Mouse (Mus musculus) embryo, embryonic 11 days (tissue): ENCODE measurements around the gene Pigm.
A peak's percentile ranks its signal among the peaks of the same experiment; 100 is the strongest.

Source experiments
- DNase-seq: peaks from one replicate; pipeline ENCODE4 v3.0.0-alpha.2; 2015

Pigm gene

DNA sequence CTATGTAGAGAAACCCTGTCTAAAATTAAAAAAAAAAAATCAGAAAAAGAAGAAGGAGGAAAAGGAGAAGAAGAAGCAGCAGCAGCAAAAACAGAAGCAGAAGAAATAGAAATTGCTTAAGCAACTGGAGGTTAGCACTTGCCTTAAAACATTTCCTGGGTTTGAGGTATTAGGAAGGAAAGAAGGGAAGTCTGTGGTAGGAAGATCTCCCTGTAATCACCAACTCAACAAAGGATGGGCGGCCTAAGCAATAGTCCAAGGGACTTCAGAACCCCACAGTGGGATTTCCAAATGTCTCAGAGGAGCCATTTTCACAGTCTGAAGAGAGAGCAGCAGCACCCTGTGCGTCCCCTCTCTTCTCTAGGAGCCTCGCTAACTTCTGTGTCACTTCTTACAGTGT lies 23.9 kb upstream of the Pigm start:
- DNase-seq, result no peak

DNA sequence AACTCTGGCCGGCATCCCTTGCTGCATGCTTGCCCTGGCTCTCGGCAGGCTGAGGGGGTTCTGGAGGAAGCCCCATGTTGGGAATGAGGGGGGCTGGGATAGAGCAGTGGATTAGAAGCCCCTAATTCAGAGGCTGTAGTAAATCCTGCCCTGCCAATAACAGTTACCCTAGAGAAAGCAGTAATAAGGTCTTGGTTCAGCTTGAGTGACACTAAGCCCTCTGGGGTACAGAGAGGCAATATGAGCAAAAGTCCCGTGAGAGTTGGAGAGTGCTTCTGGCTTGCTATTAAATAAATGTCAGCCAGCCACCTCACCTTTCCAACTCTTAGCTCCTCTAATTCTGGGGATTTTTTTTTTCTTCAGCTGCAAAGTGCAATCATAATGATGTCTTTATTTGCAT lies 21.0 kb upstream of the Pigm start:
- no peak for DNase-seq

DNA sequence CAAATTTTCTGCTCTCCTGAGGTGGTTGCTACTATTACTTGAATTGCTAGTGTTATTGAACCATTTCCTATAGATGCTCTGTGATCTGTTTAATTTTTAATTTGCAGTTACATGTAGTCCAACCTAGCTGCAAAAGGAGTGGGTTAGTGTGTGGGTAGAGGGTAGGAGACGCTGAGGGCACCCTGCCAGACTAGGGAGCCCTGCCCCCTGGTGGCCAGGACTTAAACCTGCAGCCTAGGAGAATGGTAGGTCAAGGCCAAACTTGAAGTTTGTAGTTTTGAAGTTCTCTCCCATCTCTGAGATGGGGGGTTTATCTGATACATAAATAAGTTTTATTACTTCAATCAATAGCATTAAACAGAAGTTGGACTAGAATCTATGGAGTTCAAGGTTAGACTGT lies 18.8 kb upstream of the Pigm start:
- DNase-seq, result peak; percentile 70

GRCm38 (mm10) chr1:172358341-172358740 lies 18.0 kb upstream of the Pigm start:
- no peak for DNase-seq

DNA sequence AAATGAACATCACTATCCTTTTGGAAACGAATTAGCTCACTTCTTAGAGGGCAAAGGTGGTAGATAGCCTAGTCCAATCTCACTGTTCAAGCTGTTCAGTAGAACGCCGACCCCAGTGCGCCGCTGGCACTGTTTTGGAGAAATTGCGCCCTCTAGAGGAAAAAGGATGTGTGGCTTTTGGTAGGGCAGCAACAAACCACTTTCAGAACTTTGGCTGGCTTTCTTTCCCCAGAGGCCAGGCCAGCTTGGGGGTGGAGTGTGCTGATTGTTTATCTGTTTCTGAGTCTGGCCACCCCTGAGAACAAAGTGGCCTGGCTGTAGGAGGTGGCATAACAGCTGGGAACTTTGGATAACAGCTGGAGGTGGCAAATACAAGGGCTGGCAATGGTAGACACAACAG lies 11.7 kb upstream of the Pigm start:
- DNase-seq, result peak; percentile 85

GRCm38 (mm10) chr1:172368768-172369418 lies 7.5 kb upstream of the Pigm start:
- DNase-seq, result peak; percentile 83

DNA sequence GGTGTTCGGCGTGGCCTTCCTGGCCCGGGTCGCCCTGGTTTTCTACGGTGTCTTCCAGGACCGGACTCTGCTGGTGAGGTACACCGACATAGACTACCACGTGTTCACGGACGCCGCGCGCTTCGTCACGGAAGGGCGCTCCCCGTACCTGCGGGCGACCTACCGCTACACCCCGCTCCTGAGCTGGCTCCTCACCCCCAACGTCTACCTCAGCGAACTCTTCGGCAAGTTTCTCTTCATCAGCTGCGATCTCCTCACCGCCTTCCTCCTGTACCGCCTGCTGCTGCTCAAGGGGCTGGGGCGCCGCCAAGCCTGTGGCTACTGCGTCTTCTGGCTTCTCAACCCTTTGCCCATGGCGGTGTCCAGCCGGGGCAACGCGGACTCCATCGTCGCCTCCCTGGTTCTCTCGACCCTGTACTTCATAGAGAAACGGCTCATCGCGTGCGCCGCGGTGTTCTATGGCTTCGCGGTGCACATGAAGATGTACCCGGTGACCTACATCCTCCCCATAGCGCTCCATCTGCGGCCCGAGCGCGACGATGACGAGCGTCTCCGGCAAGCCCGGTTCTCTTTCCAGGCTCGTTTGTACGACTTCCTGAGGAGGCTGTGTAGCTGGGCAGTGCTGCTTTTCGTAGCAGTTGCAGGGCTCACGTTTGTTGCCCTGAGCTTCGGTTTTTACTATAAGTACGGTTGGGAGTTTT lies 562 bp downstream of the Pigm start:
- peak; percentile 17 for DNase-seq

GRCm38 (mm10) chr1:172380066-172380465 lies 3.7 kb downstream of the Pigm start:
- DNase-seq, result no peak

- no peak for DNase-seq
Measured at GRCm38 (mm10) chr1:172382090-172382489, 5.7 kb downstream of the Pigm start.

DNA sequence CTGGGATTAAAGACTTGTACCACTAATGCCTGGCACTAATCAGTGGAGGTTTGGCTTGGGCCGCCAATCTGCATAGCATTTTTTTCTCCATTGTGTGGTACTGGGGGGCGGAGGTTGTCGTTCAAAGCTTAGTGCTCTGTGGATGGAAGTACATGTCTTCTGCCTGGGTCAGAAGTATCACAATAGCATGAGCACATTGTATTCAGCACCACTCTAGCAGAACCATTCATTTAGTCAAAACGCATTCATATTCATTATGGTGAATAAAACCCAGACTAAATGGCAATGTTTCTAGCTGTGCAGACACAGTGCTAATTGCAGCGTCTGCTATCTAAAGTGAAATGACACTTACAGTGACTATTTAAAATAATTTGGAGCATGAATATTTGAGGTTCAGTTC lies 10.9 kb downstream of the Pigm start:
- no peak for DNase-seq

DNA sequence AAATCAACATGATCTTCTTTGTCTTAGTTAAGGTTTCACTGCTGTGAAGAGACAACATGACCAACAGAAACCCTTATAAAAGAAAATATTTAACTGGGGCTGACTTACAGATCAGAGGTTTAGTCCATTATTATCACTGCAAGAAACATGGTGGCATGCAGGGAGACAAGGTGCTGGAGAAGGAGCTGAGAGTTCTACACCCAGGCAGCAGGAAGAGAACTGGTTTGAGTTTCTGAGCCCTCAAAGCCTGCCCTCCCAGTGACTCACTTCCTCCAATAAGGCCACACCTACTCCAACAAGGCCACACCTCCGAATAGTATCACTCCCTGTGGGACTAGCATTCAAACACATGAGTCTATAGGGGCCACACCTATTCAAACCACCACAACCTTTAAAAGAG lies 14.4 kb downstream of the Pigm start:
- DNase-seq, result no peak

DNA sequence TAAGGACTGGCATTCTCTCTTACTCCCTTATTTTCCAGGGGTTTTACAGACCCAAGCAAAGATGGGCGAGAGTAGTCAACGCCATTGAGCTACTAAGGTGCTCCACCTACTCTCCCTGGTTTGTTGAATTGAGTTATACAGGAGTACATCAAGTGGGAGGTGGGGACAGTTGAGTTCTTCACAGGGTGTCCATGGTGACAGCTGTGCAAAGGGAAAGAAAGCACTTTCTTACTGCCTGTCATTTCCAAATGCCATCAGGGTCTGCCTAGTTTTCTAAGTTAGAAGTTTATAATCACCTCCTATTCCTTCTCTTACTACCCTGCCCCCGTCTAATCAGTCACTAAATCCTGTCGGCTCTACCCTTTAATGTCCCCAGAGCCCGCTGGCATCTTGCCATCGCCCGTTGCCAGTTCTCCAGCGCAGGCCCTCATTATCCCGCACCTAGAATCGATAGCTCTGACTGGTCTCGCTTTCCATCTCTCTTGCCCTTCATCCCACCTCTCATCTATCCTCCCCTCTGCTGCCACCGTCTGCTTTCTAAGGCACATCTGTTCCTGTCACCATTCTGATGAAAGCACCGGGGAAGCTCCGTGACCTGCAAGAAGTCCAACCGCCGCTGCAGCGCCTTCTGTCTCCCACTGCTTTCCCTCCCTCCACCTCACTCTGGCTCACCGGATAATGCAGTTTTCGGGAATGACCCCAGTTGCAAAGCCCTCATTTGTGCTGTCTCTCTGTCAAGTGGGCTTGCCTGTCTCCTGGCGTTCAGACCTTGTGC lies 15.6 kb downstream of the Pigm start:
- peak; percentile 26 for DNase-seq

DNA sequence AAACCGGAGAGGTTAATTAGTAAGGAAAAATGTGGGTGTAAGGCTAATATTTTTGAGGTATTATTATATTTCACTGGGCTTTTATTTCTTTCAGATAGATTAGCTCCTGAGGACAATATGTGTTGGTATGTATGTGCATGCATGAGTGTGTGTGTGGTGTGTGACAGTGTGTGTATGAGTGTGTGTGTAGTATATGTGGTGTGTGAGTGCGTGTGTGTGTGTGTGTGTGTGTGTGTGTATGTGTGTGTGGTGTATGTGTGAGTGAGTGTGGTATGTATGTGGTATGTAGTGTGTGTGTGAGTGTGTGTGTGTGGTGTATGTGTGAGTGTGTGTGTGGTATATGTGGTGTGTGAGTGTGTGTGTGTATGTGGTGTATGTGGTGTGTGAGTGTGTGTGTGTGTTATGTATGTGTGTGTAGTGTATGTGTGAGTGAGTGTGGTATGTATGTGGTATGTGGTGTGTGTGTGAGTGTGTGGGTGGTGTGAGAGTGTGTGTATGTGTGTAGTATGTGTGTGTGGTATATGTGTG lies 16.4 kb downstream of the Pigm start:
- DNase-seq, result no peak

DNA sequence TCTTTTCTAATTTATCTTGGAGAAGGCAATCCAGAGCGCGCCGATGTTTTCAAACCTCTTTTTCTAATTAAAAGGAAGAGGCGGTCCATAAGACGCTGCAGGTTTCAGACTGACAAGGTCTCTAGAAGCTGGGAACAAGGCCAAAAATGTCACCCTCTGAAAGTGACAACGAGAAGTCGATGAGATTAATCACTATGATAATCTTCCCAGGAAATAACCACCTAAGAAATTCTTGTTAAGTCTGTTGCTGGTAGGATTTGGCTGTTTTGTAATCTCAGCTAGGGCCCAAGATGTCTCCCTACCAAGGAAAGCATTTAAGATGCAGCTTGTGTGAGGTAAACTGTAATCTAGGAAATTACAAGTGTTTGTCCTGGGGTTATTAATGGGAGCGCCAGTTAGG lies 17.4 kb downstream of the Pigm start:
- DNase-seq, result no peak

DNA sequence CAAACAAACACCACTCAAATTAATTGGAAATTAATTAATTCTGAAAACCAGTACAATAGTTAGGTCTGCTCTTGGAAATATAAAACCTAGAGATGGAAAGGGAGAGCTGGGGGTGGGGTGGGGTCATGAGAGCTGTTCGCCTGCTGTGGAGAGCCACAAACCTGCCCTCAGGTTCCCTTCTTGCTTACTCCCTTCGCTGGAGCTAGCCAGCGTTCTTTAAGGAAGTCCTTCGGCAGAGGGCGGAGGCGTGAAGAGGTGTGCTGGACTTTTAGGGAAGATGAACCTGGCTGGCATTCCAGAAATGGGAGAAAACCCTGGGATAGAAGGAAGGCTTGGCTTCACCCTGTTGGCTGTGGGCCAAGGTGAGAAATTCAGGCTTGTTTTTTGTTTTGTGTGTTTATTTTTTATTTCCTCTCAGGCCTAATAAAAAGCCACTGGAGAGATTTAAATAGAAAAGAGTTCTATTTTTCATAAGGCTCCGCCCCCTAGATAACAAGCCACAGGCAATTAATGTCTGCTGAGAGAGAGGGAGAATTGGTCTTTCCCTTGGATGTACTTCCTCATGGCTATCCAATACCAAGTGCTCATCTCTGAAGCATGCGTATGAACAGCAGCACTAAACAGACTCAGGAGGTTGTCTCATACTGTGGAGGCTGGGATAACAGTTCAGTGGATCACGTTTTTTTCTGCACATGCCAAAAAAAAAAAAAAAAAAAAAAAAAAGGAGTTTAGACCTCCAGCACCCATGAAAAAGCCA lies 20.8 kb downstream of the Pigm start:
- DNase-seq, result no peak

DNA sequence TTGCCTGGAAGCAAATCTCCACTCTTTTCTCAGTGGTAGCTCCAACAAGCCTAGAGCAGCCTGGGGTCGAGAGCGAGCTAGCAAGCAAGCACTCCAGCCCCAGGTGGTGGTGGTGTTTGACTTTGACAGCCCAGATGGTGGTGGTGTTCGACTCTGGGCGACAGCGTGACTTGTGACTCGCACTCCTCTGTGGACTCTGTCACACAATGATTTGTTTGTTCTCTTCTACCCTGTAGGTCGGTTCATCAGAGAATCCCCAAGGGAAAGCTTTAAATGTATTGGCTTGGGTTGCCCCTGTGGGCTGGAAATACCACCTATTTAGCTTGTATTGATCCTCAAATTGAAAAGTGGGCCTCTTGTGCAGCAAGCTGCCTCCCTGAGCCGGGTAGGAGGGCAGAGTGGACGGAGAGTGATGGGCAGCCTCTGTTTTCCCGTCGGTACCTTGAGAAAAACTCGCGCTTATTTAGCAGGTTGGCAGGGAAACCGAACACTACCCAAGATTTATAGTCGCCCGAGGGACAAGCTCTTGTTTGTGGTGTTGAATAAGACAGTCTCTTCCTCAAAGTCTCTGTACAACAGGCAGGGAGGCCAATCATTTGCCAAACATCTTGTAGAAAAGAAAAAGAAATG lies 29.8 kb downstream of the Pigm start:
- peak; percentile 30 for DNase-seq

GRCm38 (mm10) chr1:172408996-172409395 lies 32.6 kb downstream of the Pigm start:
- DNase-seq, result peak; percentile 75

- DNase-seq, result peak; percentile 18
Measured at GRCm38 (mm10) chr1:172409431-172409830, 33.1 kb downstream of the Pigm start.

DNA sequence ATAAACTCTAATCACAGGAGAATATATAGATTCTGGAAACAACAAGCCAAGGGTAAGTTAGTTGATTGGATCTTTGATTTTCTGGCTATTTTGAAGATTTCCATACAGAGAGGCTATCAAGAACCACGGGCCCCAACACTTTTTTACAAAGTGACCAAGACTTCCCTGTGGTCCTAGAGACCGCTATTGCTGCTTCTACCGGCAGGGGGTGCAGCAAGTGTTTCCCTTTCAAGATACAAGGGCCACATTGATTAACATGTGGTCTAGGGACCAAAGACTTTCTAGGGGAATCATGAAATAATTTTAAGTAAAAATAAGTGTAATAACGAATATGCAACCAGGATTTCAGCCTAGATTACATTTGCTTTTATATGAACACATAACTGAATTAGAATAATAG lies 34.5 kb downstream of the Pigm start:
- DNase-seq, result peak; percentile 75

- peak; percentile 83 for DNase-seq
Measured at GRCm38 (mm10) chr1:172412204-172412603, 35.9 kb downstream of the Pigm start.

GRCm38 (mm10) chr1:172413491-172414230 lies 37.3 kb downstream of the Pigm start:
- no peak for DNase-seq

DNA sequence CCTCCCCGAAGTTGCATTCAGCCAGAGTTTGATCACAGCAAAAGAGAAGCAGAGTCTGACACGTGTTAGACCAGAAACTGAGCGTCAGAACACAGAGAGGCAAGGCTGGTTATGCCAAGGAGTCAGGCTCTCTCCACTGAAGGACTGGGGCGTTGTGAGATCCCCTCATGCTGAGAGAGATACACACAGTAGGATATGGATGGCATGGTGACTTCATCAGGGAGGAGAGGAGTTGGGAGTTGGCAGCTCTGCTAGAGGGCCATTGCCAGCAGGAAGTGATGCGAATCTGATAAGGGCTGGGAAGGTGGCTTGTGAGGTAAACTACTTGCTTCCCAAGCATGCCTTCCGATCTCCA lies 37.9 kb downstream of the Pigm start:
- no peak for DNase-seq
